Mouse (Mus musculus) lung, postnatal 0 days (tissue): Measurements from ENCODE around the gene Tmco3. TPM values are rescaled to one million over a fixed set of nuclear protein-coding genes. Genes with fewer than 3 reads are reported as not detected.

Experiments used
- ATAC-seq: fragments of 200-750 bp; cut with Nextera tagmentation; 2 replicates; pipeline ENCODE4 v1.8.0; 2017; ENCODE audit warnings: moderate library complexity
- DNase-seq: peaks from one replicate; pipeline ENCODE4 v3.0.0-alpha.2; 2016; ENCODE audit warnings: low spot score
- H3K27ac ChIP-seq: fragments of 300-500 bp; sonication (generic); 2 replicates; pipeline ENCODE4 v1.5.1; 2014; ENCODE audit warnings: antibody characterized with exemption, mild to moderate bottlenecking, low read length, mixed read lengths
- H3K27me3 ChIP-seq: fragments of 300-500 bp; sonication (generic); replicated peaks from 2 replicates; pipeline ENCODE4 v1.6.1; 2014; ENCODE audit warnings: low read length, mixed read lengths; ENCODE audit not compliant: insufficient read depth
- H3K36me3 ChIP-seq: fragments of 300-500 bp; sonication (generic); 2 replicates; pipeline ENCODE4 v1.6.1; 2014; ENCODE audit warnings: low read length, mixed read lengths; ENCODE audit not compliant: insufficient read depth
- H3K4me1 ChIP-seq: fragments of 300-500 bp; sonication (generic); 2 replicates; pipeline ENCODE4 v1.6.1; 2014; ENCODE audit warnings: antibody characterized with exemption, low read depth, low read length, mixed read lengths; ENCODE audit not compliant: insufficient read depth
- H3K4me2 ChIP-seq: fragments of 300-500 bp; sonication (generic); replicated peaks from 2 replicates; pipeline ENCODE4 v1.6.1; 2014; ENCODE audit warnings: low read depth, mild to moderate bottlenecking, low read length, moderate library complexity, mixed read lengths
- H3K4me3 ChIP-seq: fragments of 300-500 bp; sonication (generic); 2 replicates; pipeline ENCODE4 v1.5.1; 2014; ENCODE audit warnings: low read depth, low read length
- H3K9ac ChIP-seq: fragments of 300-500 bp; sonication (generic); replicated peaks from 2 replicates; pipeline ENCODE4 v1.6.1; 2014; ENCODE audit warnings: low read depth, mild to moderate bottlenecking
- H3K9me3 ChIP-seq: fragments of 300-500 bp; sonication (generic); 2 replicates; pipeline ENCODE4 v1.6.1; 2016; ENCODE audit warnings: low read length, mixed read lengths
- CTCF ChIP-seq: IDR thresholded peaks from 2 replicates; pipeline ENCODE4 v1.5.1; 2016; ENCODE audit warnings: antibody characterized with exemption, mild to moderate bottlenecking
- EP300 ChIP-seq: IDR thresholded peaks from 2 replicates; pipeline ENCODE4 v1.6.1; 2016; ENCODE audit warnings: antibody characterized with exemption, mild to moderate bottlenecking, control low read depth
- WGBS: fragments of 180-500 bp; shearing (Covaris S2); extraction: QIAGEN DNeasy Blood & Tissue Kit; methylation state at CpG from one replicate; pipeline ENCODE4 v1.1.7; 2014; 5-methylcytosine and 5-hydroxymethylcytosine counted together
- polyA plus RNA-seq: library from polyadenylated mRNA; unstranded; fragments of >200 nt; fragmentation: Nextera tagmentation; extraction: Ambion mirVana; gene quantifications from 2 replicates; pipeline ENCODE4 v1.2.1, GENCODE M21; 2015

The Tmco3 gene
- polyA plus RNA-seq, 1 experiment from 2014 or later: 26.1 TPM

GRCm38 (mm10) chr8:13353155-13353833, 65.3 kb downstream of the Tmco3 start:
- peaks cover 11% of the 10 kb centered on the region; the same call in 1 of the 2 replicates for H3K36me3 ChIP-seq
- no peak overlapping the region for H3K4me3 ChIP-seq
- H3K9me3 ChIP-seq: no peaks in the 10 kb centered on the region
- 72% methylated on average over 9 of the region's 9 CpGs for WGBS
- TF ChIP-seq EP300: no peak
- no peak for TF ChIP-seq CTCF
- no peak overlapping the region for H3K9ac ChIP-seq
- ATAC-seq (no peak), DNase-seq (no peak)
- H3K4me2 ChIP-seq: no peak overlapping the region
- H3K27ac ChIP-seq: no peak overlapping the region
- H3K4me1 ChIP-seq: no peaks in the 10 kb centered on the region
- no peaks in the 10 kb centered on the region for H3K27me3 ChIP-seq

- H3K27me3 ChIP-seq: no peaks in the 10 kb centered on the region
- DNase-seq (no peak), ATAC-seq (no peak)
- WGBS: 76% methylated on average over 4 of the region's 4 CpGs
- no peaks in the 10 kb centered on the region for H3K4me1 ChIP-seq
- no peak overlapping the region for H3K27ac ChIP-seq
- H3K4me2 ChIP-seq: no peak overlapping the region
- no peak overlapping the region for H3K4me3 ChIP-seq
- H3K9ac ChIP-seq: no peak overlapping the region
- peaks cover 11% of the 10 kb centered on the region; the same call in 1 of the 2 replicates for H3K36me3 ChIP-seq
- H3K9me3 ChIP-seq: no peaks in the 10 kb centered on the region
- TF ChIP-seq EP300: no peak
- no peak for TF ChIP-seq CTCF
Observed at GRCm38 (mm10) chr8:13353883-13354282, 65.9 kb downstream of the Tmco3 start.

GRCm38 (mm10) chr8:13356221-13356620, 68.2 kb downstream of the Tmco3 start:
- no peak for ATAC-seq
- Histone ChIP-seq H3K36me3 (peaks cover 4% of the 10 kb centered on the region; the same call in 1 of the 2 replicates), H3K27me3 (no peaks in the 10 kb centered on the region), H3K9me3 (no peaks in the 10 kb centered on the region), H3K27ac (no peak overlapping the region), H3K4me1 (no peaks in the 10 kb centered on the region), H3K4me3 (no peak overlapping the region), H3K9ac (no peak overlapping the region), H3K4me2 (no peak overlapping the region)
- DNase-seq: no peak
- WGBS: 81% methylated on average over 6 of the region's 6 CpGs
- TF ChIP-seq CTCF (no peak), EP300 (no peak)

GRCm38 (mm10) chr8:13356681-13357080, 68.7 kb downstream of the Tmco3 start:
- no peaks in the 10 kb centered on the region for H3K27me3 ChIP-seq
- H3K4me3 ChIP-seq: no peak overlapping the region
- no peak overlapping the region for H3K9ac ChIP-seq
- DNase-seq (no peak), ATAC-seq (no peak)
- TF ChIP-seq EP300 (no peak), CTCF (no peak; the same call in 1 of the 2 replicates)
- H3K36me3 ChIP-seq: peaks cover 4% of the 10 kb centered on the region; the same call in 1 of the 2 replicates
- H3K27ac ChIP-seq: no peak overlapping the region
- no peaks in the 10 kb centered on the region for H3K9me3 ChIP-seq
- H3K4me1 ChIP-seq: no peaks in the 10 kb centered on the region
- 56% methylated on average over 10 of the region's 10 CpGs for WGBS
- no peak overlapping the region for H3K4me2 ChIP-seq

GRCm38 (mm10) chr8:13360213-13360612, 72.2 kb downstream of the Tmco3 start:
- WGBS: 79% methylated on average over 7 of the region's 7 CpGs
- no peak for ATAC-seq
- H3K4me2 ChIP-seq: no peak overlapping the region
- no peak overlapping the region for H3K27ac ChIP-seq
- H3K4me3 ChIP-seq: no peak overlapping the region
- no peak for TF ChIP-seq CTCF
- no peak for TF ChIP-seq EP300
- H3K27me3 ChIP-seq: no peaks in the 10 kb centered on the region
- H3K9ac ChIP-seq: no peak overlapping the region
- H3K36me3 ChIP-seq: peaks cover 10% of the 10 kb centered on the region; the same call in 1 of the 2 replicates
- H3K4me1 ChIP-seq: no peaks in the 10 kb centered on the region
- no peaks in the 10 kb centered on the region for H3K9me3 ChIP-seq
- no peak for DNase-seq

GRCm38 (mm10) chr8:13361865-13362264, 73.9 kb downstream of the Tmco3 start:
- WGBS: 92% methylated on average over 6 of the region's 6 CpGs
- ATAC-seq: no peak

More at GRCm38 (mm10) chr8:13361865-13362264, 73.9 kb downstream of the Tmco3 start:
- Histone ChIP-seq H3K27me3 (no peaks in the 10 kb centered on the region), H3K36me3 (peaks cover 17% of the 10 kb centered on the region), H3K9me3 (no peaks in the 10 kb centered on the region), H3K27ac (no peak overlapping the region), H3K9ac (no peak overlapping the region), H3K4me1 (no peaks in the 10 kb centered on the region), H3K4me2 (no peak overlapping the region), H3K4me3 (no peak overlapping the region)
- no peak for DNase-seq
- TF ChIP-seq CTCF (peak; percentile 52), EP300 (no peak)

Other genes starting within 250 kb of the Tmco3 start
- gene Proz, start 227.3 kb upstream of the Tmco3 start, polyA plus RNA-seq: 0.87 and 1.2 TPM in 2 replicates
- gene Pcid2, start 182.7 kb upstream of the Tmco3 start, polyA plus RNA-seq: 17.5 and 18.0 TPM in 2 replicates
- gene Cul4a, start 182.6 kb upstream of the Tmco3 start, polyA plus RNA-seq: 59.5 and 61.2 TPM in 2 replicates
- gene Lamp1, start 129.0 kb upstream of the Tmco3 start, polyA plus RNA-seq: 508 and 522 TPM in 2 replicates
- gene Grtp1, start 87.6 kb upstream of the Tmco3 start, polyA plus RNA-seq: 2.0 and 2.5 TPM in 2 replicates
- 0.93 and 1.0 TPM in 2 replicates for gene Adprhl1, start 34.0 kb upstream of the Tmco3 start, polyA plus RNA-seq
- gene Dcun1d2, start 59 bp upstream of the Tmco3 start, polyA plus RNA-seq: 14.5 TPM in 2 replicates
- gene Tfdp1, start 50.6 kb downstream of the Tmco3 start, polyA plus RNA-seq: 45.4 and 50.2 TPM in 2 replicates
- gene Atp4b, start 108.6 kb downstream of the Tmco3 start, polyA plus RNA-seq: not detected in 2 replicates
- not detected in 2 replicates for gene Grk1, start 116.9 kb downstream of the Tmco3 start, polyA plus RNA-seq
- gene Tmem255b, start 147.0 kb downstream of the Tmco3 start, polyA plus RNA-seq: 0.57 and 1.2 TPM in 2 replicates
- gene Gas6, start 206.3 kb downstream of the Tmco3 start, polyA plus RNA-seq: 177 and 201 TPM in 2 replicates